Mouse (Mus musculus): ENCODE measurements at regions not wholly inside any gene's neighbourhood (a gene's known extent, or its start where the extent isn't known, plus 50 kb on each side); places are given as distances from the start of the nearest gene placed in this dataset.

DNA sequence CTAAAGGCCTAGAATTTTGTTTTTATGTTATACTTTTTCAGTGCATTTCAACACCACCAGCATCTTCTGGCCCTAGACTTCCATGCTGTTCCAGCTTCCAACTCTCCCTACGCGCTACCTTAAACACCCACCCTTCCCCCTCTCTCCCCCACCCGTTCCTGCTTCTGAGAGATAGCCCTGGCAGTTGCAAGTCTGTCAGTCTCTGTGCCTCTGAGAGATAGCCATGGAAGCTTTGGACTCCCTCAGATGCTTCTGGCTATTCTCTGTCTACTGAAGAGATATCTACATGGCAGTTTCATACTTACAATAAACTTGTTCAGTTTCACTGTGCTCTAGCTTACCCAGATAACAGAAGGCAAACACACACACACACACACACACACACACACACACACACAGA is 252.3 kb upstream of the H2al1a start:
- Histone ChIP-seq H3K27ac (ENCODE audit: control insufficient read depth, insufficient read depth, low read depth, low read length) (no peak overlapping the region), H3K27me3 (ENCODE audit: control insufficient read depth, insufficient read depth, low read length) (no peaks in the 10 kb centered on the region), H3K36me3 (ENCODE audit: control insufficient read depth, insufficient read depth, low read length) (no peaks in the 10 kb centered on the region), H3K4me1 (ENCODE audit: control insufficient read depth, insufficient read depth, low read length) (no peaks in the 10 kb centered on the region), H3K4me3 (ENCODE audit: control insufficient read depth, low read depth, low read length) (no peak overlapping the region)
- no peak for TF ChIP-seq CTCF (IDR thresholded peaks at IDR 0.05; ENCODE audit: control insufficient read depth, insufficient read depth, insufficient replicate concordance, low read depth, low read length)
- no peak for TF ChIP-seq POLR2A (IDR thresholded peaks at IDR 0.05; ENCODE audit: control insufficient read depth, low read depth, low read length)

DNA sequence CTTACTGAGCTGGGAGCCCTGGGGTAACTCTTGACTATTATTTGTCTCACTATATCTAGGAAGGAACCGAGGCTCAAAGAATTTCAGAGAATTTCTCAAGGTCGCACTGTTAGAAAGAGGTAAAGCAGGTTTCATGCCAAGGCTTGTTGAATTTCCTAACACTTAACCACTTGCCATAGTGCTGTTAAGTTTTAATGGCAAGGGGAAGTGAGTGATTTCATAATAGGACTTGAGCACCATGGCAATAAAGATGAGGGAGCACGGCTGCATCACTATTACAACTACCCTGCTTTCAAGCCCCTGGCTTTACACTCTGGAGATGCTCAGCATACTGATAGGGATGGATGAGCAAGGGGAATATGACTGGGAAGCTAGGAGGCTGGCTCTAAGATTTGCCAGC is 216.9 kb upstream of the H2al1a start:
- TF ChIP-seq CTCF (IDR thresholded peaks at IDR 0.05; ENCODE audit: control insufficient read depth, insufficient read depth, insufficient replicate concordance, low read depth, low read length): no peak
- no peak for TF ChIP-seq POLR2A (IDR thresholded peaks at IDR 0.05; ENCODE audit: control insufficient read depth, low read depth, low read length)
- H3K27ac ChIP-seq (ENCODE audit: control insufficient read depth, insufficient read depth, low read depth, low read length): no peak overlapping the region
- H3K27me3 ChIP-seq (ENCODE audit: control insufficient read depth, insufficient read depth, low read length): no peaks in the 10 kb centered on the region
- H3K4me3 ChIP-seq (ENCODE audit: control insufficient read depth, low read depth, low read length): no peak overlapping the region
- no peaks in the 10 kb centered on the region; the same call in 1 of the 2 replicates for H3K4me1 ChIP-seq (ENCODE audit: control insufficient read depth, insufficient read depth, low read length)
- no peaks in the 10 kb centered on the region for H3K36me3 ChIP-seq (ENCODE audit: control insufficient read depth, insufficient read depth, low read length)

DNA sequence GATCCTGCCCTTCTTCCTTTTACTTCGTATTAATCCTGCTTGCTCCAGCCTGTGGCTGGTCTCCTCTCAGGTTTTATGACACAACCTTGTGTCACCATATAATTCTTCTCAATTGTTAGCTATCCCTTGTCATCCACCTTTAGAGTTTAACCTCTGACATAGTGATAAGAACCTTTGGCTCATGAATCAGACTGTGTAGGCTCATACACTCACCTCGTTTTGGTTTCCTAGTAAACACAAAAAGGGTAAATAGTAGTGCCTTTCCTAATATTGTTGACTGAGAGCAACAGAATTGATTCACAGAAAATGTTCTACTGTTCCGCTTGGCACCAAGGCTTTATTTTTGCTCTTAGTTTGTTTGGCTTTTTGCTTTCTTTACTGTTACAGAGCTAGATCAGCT is 216.2 kb upstream of the H2al1a start:
- no peak overlapping the region for H3K4me3 ChIP-seq (ENCODE audit: control insufficient read depth, low read depth, low read length)
- H3K27me3 ChIP-seq (ENCODE audit: control insufficient read depth, insufficient read depth, low read length): no peaks in the 10 kb centered on the region
- no peaks in the 10 kb centered on the region; the same call in 1 of the 2 replicates for H3K4me1 ChIP-seq (ENCODE audit: control insufficient read depth, insufficient read depth, low read length)
- H3K36me3 ChIP-seq (ENCODE audit: control insufficient read depth, insufficient read depth, low read length): no peaks in the 10 kb centered on the region
- TF ChIP-seq POLR2A (IDR thresholded peaks at IDR 0.05; ENCODE audit: control insufficient read depth, low read depth, low read length): no peak
- TF ChIP-seq CTCF (IDR thresholded peaks at IDR 0.05; ENCODE audit: control insufficient read depth, insufficient read depth, insufficient replicate concordance, low read depth, low read length): no peak
- H3K27ac ChIP-seq (ENCODE audit: control insufficient read depth, insufficient read depth, low read depth, low read length): no peak overlapping the region

DNA sequence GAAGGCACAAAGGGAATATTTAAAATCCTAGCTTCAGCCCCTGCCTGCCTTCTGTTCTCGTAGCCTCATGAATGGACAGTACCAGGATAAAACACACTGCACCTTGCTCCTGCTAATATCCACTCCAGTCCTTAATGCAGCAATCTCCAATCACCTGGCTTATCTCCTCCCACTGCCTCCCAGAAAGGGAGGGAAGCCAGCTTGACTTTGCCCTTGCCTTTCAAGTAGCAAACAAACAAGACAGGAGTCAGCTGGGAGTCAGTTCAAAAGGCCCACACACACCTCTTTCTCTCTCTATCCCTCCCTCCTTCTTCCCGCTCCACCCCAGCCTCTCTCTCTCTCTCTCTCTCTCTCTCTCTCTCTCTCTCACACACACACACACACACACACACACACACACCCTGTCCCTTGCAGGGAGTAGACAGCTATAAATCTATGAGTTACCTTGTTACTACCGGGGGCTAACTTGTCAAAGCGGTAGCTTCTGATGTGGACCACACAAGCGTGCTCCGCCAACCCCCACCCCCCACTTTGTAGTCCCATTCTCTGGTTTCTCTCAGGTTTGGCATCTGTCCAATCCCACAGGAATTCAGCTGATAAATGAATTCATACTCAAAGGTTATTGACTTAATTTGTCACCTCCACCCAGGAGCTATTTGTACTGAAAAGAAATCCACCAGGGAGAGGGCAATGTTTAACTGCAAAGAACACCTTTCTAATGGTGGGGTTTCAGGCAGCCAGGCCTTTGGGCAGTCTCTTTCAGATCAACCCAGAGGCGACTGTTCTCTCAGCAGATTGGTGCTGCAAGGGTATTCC is 212.6 kb upstream of the H2al1a start:
- no peak overlapping the region for H3K4me3 ChIP-seq (ENCODE audit: control insufficient read depth, low read depth, low read length)
- H3K27ac ChIP-seq (ENCODE audit: control insufficient read depth, insufficient read depth, low read depth, low read length): no peak overlapping the region
- no peaks in the 10 kb centered on the region; the same call in 1 of the 2 replicates for H3K4me1 ChIP-seq (ENCODE audit: control insufficient read depth, insufficient read depth, low read length)
- no peaks in the 10 kb centered on the region for H3K27me3 ChIP-seq (ENCODE audit: control insufficient read depth, insufficient read depth, low read length)
- TF ChIP-seq CTCF (IDR thresholded peaks at IDR 0.05; ENCODE audit: control insufficient read depth, insufficient read depth, insufficient replicate concordance, low read depth, low read length) (no peak), POLR2A (IDR thresholded peaks at IDR 0.05; ENCODE audit: control insufficient read depth, low read depth, low read length) (no peak)
- no peaks in the 10 kb centered on the region for H3K36me3 ChIP-seq (ENCODE audit: control insufficient read depth, insufficient read depth, low read length)

DNA sequence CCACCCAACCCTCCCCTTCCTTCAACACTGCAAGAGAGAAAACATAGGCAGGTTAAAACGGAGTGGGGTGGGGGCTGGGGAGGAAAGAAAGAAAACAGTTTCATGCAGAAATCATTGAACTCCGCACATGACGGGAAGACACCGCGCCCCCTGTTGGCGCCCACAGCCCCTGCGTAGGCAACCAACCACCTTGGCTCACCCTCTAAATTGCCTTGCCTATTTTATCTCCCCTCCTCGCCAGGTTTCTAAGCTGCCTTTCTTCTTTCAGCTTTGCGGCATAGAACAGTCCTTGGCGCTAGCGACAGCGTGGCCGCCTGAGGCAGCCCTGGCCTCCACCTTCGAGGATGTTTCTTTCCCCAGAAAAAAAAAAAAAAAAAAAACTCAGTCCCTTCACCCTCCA is 211.1 kb upstream of the H2al1a start:
- no peaks in the 10 kb centered on the region; the same call in 1 of the 2 replicates for H3K4me1 ChIP-seq (ENCODE audit: control insufficient read depth, insufficient read depth, low read length)
- TF ChIP-seq CTCF (IDR thresholded peaks at IDR 0.05; ENCODE audit: control insufficient read depth, insufficient read depth, insufficient replicate concordance, low read depth, low read length): peak; percentile 18; the same call in 1 of the 2 replicates
- no peak for TF ChIP-seq POLR2A (IDR thresholded peaks at IDR 0.05; ENCODE audit: control insufficient read depth, low read depth, low read length)
- H3K27me3 ChIP-seq (ENCODE audit: control insufficient read depth, insufficient read depth, low read length): no peaks in the 10 kb centered on the region
- H3K4me3 ChIP-seq (ENCODE audit: control insufficient read depth, low read depth, low read length): no peak overlapping the region
- H3K27ac ChIP-seq (ENCODE audit: control insufficient read depth, insufficient read depth, low read depth, low read length): no peak overlapping the region
- H3K36me3 ChIP-seq (ENCODE audit: control insufficient read depth, insufficient read depth, low read length): no peaks in the 10 kb centered on the region

DNA sequence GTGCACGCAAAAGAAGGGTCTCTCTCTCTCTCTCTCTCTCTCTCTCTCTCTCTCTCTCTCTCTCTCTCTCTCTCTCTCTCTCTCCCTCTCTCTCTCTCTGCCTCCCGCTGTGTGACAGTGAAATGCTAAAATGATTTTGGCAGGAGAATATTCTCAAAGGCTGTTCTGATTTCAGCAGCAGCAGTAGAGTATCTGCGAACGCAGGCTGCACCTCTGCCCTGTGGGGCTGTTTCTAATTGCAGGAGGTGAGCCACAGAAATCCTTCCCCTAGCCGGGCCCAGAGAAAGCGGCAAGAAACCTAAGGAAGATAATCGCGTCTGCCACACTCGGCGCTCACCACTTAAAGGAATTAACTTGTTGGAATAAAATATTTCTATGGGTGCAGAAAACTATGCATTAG is 210.6 kb upstream of the H2al1a start:
- Histone ChIP-seq H3K4me3 (ENCODE audit: control insufficient read depth, low read depth, low read length) (no peak overlapping the region), H3K4me1 (ENCODE audit: control insufficient read depth, insufficient read depth, low read length) (no peaks in the 10 kb centered on the region; the same call in 1 of the 2 replicates), H3K27me3 (ENCODE audit: control insufficient read depth, insufficient read depth, low read length) (no peaks in the 10 kb centered on the region), H3K36me3 (ENCODE audit: control insufficient read depth, insufficient read depth, low read length) (no peaks in the 10 kb centered on the region), H3K27ac (ENCODE audit: control insufficient read depth, insufficient read depth, low read depth, low read length) (no peak overlapping the region)
- no peak for TF ChIP-seq POLR2A (IDR thresholded peaks at IDR 0.05; ENCODE audit: control insufficient read depth, low read depth, low read length)

DNA sequence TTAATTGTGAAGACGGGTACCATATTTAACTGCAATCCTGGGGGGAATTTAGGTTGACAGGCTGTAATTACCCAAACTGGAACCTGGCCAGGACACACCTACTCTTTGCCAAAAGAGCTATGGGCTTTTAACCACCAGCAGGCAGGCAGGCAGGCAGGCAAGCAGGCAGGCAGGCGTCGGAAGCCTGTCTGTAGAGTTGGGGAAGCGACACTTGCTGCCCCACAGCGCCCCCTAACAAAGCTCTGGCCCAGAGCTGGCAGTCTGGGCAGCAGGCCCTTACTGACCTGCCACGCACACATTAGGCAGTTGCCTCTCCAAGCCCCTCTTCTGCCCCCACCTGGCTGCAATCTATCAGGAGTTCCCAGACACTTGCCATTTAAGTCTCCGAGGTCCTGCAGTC is 208.6 kb upstream of the H2al1a start:
- H3K27ac ChIP-seq (ENCODE audit: control insufficient read depth, insufficient read depth, low read depth, low read length): no peak overlapping the region
- H3K4me3 ChIP-seq (ENCODE audit: control insufficient read depth, low read depth, low read length): no peak overlapping the region
- no peaks in the 10 kb centered on the region for H3K36me3 ChIP-seq (ENCODE audit: control insufficient read depth, insufficient read depth, low read length)
- H3K27me3 ChIP-seq (ENCODE audit: control insufficient read depth, insufficient read depth, low read length): no peaks in the 10 kb centered on the region
- H3K4me1 ChIP-seq (ENCODE audit: control insufficient read depth, insufficient read depth, low read length): no peaks in the 10 kb centered on the region; the same call in 1 of the 2 replicates
- peak; percentile 18; the same call in 1 of the 2 replicates for TF ChIP-seq CTCF (IDR thresholded peaks at IDR 0.05; ENCODE audit: control insufficient read depth, insufficient read depth, insufficient replicate concordance, low read depth, low read length)
- no peak for TF ChIP-seq POLR2A (IDR thresholded peaks at IDR 0.05; ENCODE audit: control insufficient read depth, low read depth, low read length)

Measured in testis, adult 2 months (tissue).